Mouse (Mus musculus) layer of hippocampus, adult 9-10 months (tissue): Measurements from ENCODE around the gene Nemp1.

Experiments
- DNase-seq: peaks from one replicate; pipeline ENCODE4 v3.0.0; 2022; ENCODE audit warnings: low spot score

Gene Nemp1

GRCm38 (mm10) chr10:127725136-127725535 lies 58.4 kb downstream of the Nemp1 start:
- no peak for DNase-seq

GRCm38 (mm10) chr10:127728437-127728836 lies 61.7 kb downstream of the Nemp1 start:
- DNase-seq = no peak

GRCm38 (mm10) chr10:127730285-127730932 lies 63.7 kb downstream of the Nemp1 start:
- no peak for DNase-seq

GRCm38 (mm10) chr10:127730933-127731310 lies 64.2 kb downstream of the Nemp1 start:
- no peak for DNase-seq

- DNase-seq = no peak
These were observed 64.7 kb downstream of the Nemp1 start for GRCm38 (mm10) chr10:127731397-127731796.

- no peak for DNase-seq
These were observed 67.7 kb downstream of the Nemp1 start for GRCm38 (mm10) chr10:127734434-127734833.

- DNase-seq = no peak
These were observed 69.6 kb downstream of the Nemp1 start for GRCm38 (mm10) chr10:127736266-127736665.

- DNase-seq = no peak
These were observed 70.2 kb downstream of the Nemp1 start for GRCm38 (mm10) chr10:127736916-127737315.

- DNase-seq = no peak
These were observed 70.9 kb downstream of the Nemp1 start for GRCm38 (mm10) chr10:127737552-127737951.

GRCm38 (mm10) chr10:127738151-127738882 lies 71.6 kb downstream of the Nemp1 start:
- DNase-seq = no peak

- DNase-seq = no peak
These were observed 72.5 kb downstream of the Nemp1 start, which contains the start of gene Zbtb39 for GRCm38 (mm10) chr10:127739083-127739660. Gene Zbtb39, plus strand, starts transcription at chr10:127739538.

- DNase-seq = no peak
These were observed 73.0 kb downstream of the Nemp1 start for GRCm38 (mm10) chr10:127739661-127740161.

GRCm38 (mm10) chr10:127744661-127745060 lies 78.0 kb downstream of the Nemp1 start:
- no peak for DNase-seq

- no peak for DNase-seq
These were observed 79.2 kb downstream of the Nemp1 start for GRCm38 (mm10) chr10:127745886-127746285.

GRCm38 (mm10) chr10:127747254-127747653 lies 80.6 kb downstream of the Nemp1 start:
- no peak for DNase-seq

GRCm38 (mm10) chr10:127748847-127749612 lies 82.3 kb downstream of the Nemp1 start:
- DNase-seq = no peak

- DNase-seq = no peak
These were observed 83.6 kb downstream of the Nemp1 start for GRCm38 (mm10) chr10:127750136-127750777.
